Comparison of ENCODE assay signal across 18 mouse cellular contexts in the genomic region with DNA sequence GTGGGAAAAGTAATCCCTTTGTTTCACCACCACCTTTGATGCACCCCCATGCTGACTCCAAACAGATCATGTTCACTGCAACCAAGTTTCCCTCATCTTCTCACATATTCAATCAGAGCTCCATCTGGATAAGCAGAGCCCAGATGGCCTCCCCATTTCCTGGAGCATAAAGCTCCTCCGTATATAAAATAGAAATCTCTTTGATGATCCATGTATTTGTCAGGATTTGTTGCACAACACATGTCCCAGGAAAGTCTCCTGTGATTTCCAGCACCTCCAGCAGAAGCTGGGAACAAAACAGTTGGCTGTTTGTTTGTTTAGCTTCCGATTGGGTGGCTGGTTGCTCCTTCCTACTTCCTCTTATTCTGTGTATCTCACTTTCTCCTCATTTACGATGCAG.
DNase-seq lines count a peak whose midpoint lies in the region; TF ChIP-seq lines count a peak whose summit lies in the region.
"Had no signal": no experiment of that assay in that cellular context is flagged by ENCODE, and none has a peak within 500 bp of the region (broad histone marks: within the 10 kb centered on the region; RNA-seq: fewer than 3 reads in every experiment).

No protein-coding gene starts in this region.

- no peak for TF ChIP-seq CTCF in layer of hippocampus, adult 2 months (conservative IDR thresholded peaks at IDR 0.05)

- peak; percentile 35 for DNase-seq in layer of hippocampus, adult 11-12 months (ENCODE audit: low spot score)
- no peak for DNase-seq in layer of hippocampus, postnatal 10 days (ENCODE audit: low spot score in 2 of 2)
- DNase-seq in right cerebral cortex, adult 2 months (ENCODE audit: low spot score in 2 of 2): peak; percentile 7 to 17
- DNase-seq in right cerebral cortex, postnatal 14 days: no peak
- DNase-seq in layer of hippocampus, adult 2 months (ENCODE audit: low spot score in 2 of 2): peak; percentile 36 to 60
- peak; percentile 29 for DNase-seq in telencephalon, adult 2 months (ENCODE audit: low read depth, low spot score)
- no peak for DNase-seq in spleen, postnatal 36 days (ENCODE audit: low spot score in 2 of 2)
- DNase-seq: cerebellum, adult 9-11 months; gastrocnemius, postnatal 14 days; kidney, adult 8-10 months; kidney, postnatal 36 days; liver; lung, adult 2 months; midbrain, embryonic 14.5 days; retina, postnatal 1 day; thymus, postnatal 36 days had no signal

- no peak overlapping the region for H3K4me3 ChIP-seq in layer of hippocampus, adult 2 months
- H3K4me3 ChIP-seq: embryonic facial prominence, embryonic 15.5 days; heart, embryonic 12.5 days had no signal

- H3K27ac ChIP-seq in layer of hippocampus, adult 2 months: 0 out of 2 replicates have a peak overlapping the region, but pooled peaks have one; percentile 3
- H3K27ac ChIP-seq: embryonic facial prominence, embryonic 15.5 days had no signal

Comparison
In these comparisons a context has a peak if more than half of its experiments do, and no peak if none do; other contexts are left out.
1. DNase-seq: peak in layer of hippocampus, adult 11-12 months (single experiment), right cerebral cortex, adult 2 months (2 of 2), layer of hippocampus, adult 2 months (2 of 2) and telencephalon, adult 2 months (single experiment); none in layer of hippocampus, postnatal 10 days (0 of 2), right cerebral cortex, postnatal 14 days (single experiment) and spleen, postnatal 36 days (0 of 2).